Mouse (Mus musculus): ENCODE measurements around the gene Serinc2. TPM values are rescaled to one million over a fixed set of nuclear protein-coding genes. Genes with fewer than 3 reads are reported as not detected.

Gene Serinc2
- polyA plus RNA-seq, 1 experiment, result not detected

GRCm38 (mm10) chr4:130273698-130274345 is 5.2 kb downstream of the Serinc2 start:
- H3K4me1 ChIP-seq (ENCODE audit: control insufficient read depth), result peaks cover 22% of the 10 kb centered on the region
- no peak overlapping the region for H3K4me3 ChIP-seq (replicated peaks)
- TF ChIP-seq TAL1 (IDR thresholded peaks at IDR 0.05; ENCODE audit: low read length) (no peak), GATA1 (IDR thresholded peaks at IDR 0.05; ENCODE audit: low read length) (no peak)

DNA sequence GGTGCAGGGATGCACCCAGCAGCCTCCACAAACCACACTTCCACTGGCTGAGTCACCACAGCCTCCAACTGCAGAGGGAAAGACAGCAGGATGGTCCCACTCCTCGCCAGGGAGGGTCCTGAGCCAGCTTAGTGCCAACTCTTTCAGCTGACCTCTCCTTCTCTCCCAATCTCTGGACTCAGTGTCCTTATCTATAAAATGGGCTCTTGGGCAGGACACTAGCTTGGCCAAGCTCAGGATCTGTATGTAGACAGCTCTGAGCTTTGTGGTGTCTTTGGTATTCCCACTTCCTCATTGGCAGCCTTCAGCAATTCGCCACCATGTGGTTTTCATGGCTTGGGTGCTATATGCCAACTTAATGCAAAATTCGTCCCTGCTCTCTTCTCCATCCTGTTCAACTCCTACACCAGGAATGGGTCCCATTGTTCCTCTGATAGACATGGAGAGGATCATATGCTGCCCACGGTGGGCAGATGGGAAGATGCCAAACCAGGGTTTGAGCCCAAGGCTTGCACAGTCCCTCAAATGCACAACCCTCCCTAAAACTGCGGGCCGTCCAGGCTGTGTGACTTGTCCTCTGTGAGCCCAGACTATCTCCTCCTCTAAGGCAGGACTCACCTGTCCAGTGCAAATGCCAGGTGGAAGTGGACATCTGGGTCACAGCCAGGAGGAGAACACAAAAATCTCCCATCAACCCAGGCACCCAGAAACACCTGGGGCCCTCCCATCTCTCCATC is 8.2 kb downstream of the Serinc2 start:
- H3K27me3 ChIP-seq (ENCODE audit: control insufficient read depth), result peaks cover 72% of the 10 kb centered on the region

More at GRCm38 (mm10) chr4:130273698-130274345, 5.2 kb downstream of the Serinc2 start:
- H3K9me3 ChIP-seq (ENCODE audit: control insufficient read depth, low read length), result peaks cover 2% of the 10 kb centered on the region; the same call in 1 of the 2 replicates
- peaks cover 95% of the 10 kb centered on the region for H3K27me3 ChIP-seq (ENCODE audit: control insufficient read depth)
- H3K36me3 ChIP-seq (ENCODE audit: control insufficient read depth), result no peaks in the 10 kb centered on the region

DNA sequence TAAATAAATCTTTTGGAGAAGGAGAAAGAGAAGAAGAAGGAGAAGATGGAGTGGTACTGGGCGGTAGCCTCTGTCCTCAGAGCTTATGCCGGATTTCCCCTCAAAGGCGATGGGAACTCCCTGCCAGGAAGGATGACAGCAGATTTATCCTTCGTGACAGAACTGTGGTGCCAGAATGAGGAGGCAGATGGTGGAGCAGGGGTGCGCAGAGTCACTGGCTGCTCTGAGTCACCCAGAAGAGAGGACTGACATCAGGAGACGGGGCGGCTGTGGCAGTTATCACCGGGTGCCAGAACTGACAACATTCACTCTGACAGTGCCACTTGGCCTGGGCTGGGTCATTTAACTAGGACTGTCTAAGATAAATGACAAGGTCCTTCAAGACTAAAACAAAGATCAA is 8.9 kb downstream of the Serinc2 start:
- peaks cover 72% of the 10 kb centered on the region for H3K27me3 ChIP-seq (ENCODE audit: control insufficient read depth)

More for the DNA sequence above, 8.2 kb downstream of the Serinc2 start:
- TF ChIP-seq GATA1 (IDR thresholded peaks at IDR 0.05; ENCODE audit: low read length) (no peak), TAL1 (IDR thresholded peaks at IDR 0.05; ENCODE audit: low read length) (no peak)
- Histone ChIP-seq H3K4me3 (replicated peaks) (no peak overlapping the region), H3K9me3 (ENCODE audit: control insufficient read depth, low read length) (peaks cover 2% of the 10 kb centered on the region; the same call in 1 of the 2 replicates), H3K36me3 (ENCODE audit: control insufficient read depth) (no peaks in the 10 kb centered on the region), H3K4me1 (ENCODE audit: control insufficient read depth) (peaks cover 42% of the 10 kb centered on the region)

DNA sequence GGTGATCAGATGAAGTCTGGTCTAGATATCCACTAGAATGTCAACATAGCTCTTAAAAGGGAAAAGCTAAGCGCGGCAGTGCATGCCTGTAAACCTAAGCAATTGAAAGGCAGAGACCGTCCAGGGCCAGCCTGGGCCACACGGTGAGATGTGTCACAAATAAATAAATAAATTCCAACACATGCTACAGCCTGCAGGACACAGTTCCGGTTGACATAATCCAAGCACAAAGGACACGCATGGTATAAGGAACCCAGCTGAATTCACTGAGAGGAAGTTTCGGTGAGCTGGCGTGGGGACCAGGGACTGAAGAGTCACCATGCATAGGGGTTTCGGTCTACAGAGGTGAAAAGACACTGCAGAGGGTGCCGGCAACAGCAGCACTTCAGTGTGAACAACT is 10.3 kb downstream of the Serinc2 start:
- Histone ChIP-seq H3K4me1 (ENCODE audit: control insufficient read depth) (peaks cover 41% of the 10 kb centered on the region), H3K9me3 (ENCODE audit: control insufficient read depth, low read length) (no peaks in the 10 kb centered on the region; the same call in 1 of the 2 replicates), H3K27me3 (ENCODE audit: control insufficient read depth) (peaks cover 71% of the 10 kb centered on the region), H3K36me3 (ENCODE audit: control insufficient read depth) (no peaks in the 10 kb centered on the region), H3K4me3 (replicated peaks) (no peak overlapping the region)
- TF ChIP-seq TAL1 (IDR thresholded peaks at IDR 0.05; ENCODE audit: low read length) (no peak), GATA1 (IDR thresholded peaks at IDR 0.05; ENCODE audit: low read length) (no peak)

More for the DNA sequence above, 8.9 kb downstream of the Serinc2 start:
- H3K4me3 ChIP-seq (replicated peaks), result no peak overlapping the region
- H3K36me3 ChIP-seq (ENCODE audit: control insufficient read depth), result no peaks in the 10 kb centered on the region
- H3K9me3 ChIP-seq (ENCODE audit: control insufficient read depth, low read length), result peaks cover 2% of the 10 kb centered on the region; the same call in 1 of the 2 replicates
- H3K4me1 ChIP-seq (ENCODE audit: control insufficient read depth), result peaks cover 37% of the 10 kb centered on the region
- TF ChIP-seq TAL1 (IDR thresholded peaks at IDR 0.05; ENCODE audit: low read length), result no peak

GRCm38 (mm10) chr4:130267069-130267468 is 11.9 kb downstream of the Serinc2 start:
- no peak for TF ChIP-seq GATA1 (IDR thresholded peaks at IDR 0.05; ENCODE audit: low read length)
- TF ChIP-seq TAL1 (IDR thresholded peaks at IDR 0.05; ENCODE audit: low read length), result no peak
- no peaks in the 10 kb centered on the region for H3K9me3 ChIP-seq (ENCODE audit: control insufficient read depth, low read length)
- peaks cover 68% of the 10 kb centered on the region for H3K27me3 ChIP-seq (ENCODE audit: control insufficient read depth)
- H3K36me3 ChIP-seq (ENCODE audit: control insufficient read depth), result no peaks in the 10 kb centered on the region
- peaks cover 41% of the 10 kb centered on the region for H3K4me1 ChIP-seq (ENCODE audit: control insufficient read depth)
- no peak overlapping the region for H3K4me3 ChIP-seq (replicated peaks)

DNA sequence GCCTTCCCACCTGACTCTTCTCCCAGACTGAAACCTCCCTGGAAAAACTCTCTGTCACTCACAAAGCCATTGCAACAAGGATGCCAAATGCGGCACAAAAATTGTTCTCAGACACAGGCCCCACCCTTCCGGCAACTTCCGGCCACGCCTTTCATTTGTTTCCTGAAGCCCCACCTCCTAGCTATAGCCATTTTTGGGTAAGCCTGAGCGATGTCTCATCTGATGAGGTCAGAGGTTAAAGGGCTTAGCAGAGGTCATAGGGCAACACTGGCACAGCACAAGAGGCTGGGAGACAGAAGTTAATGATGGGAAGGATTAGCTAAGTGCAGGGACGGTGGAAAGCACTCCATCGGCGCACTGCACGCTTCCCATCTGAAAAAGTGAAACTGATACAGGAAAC is 12.4 kb downstream of the Serinc2 start:
- H3K36me3 ChIP-seq (ENCODE audit: control insufficient read depth), result no peaks in the 10 kb centered on the region
- no peak overlapping the region for H3K4me3 ChIP-seq (replicated peaks)
- H3K9me3 ChIP-seq (ENCODE audit: control insufficient read depth, low read length), result no peaks in the 10 kb centered on the region
- TF ChIP-seq GATA1 (IDR thresholded peaks at IDR 0.05; ENCODE audit: low read length), result no peak
- no peak for TF ChIP-seq TAL1 (IDR thresholded peaks at IDR 0.05; ENCODE audit: low read length)
- H3K27me3 ChIP-seq (ENCODE audit: control insufficient read depth), result peaks cover 64% of the 10 kb centered on the region
- peaks cover 41% of the 10 kb centered on the region for H3K4me1 ChIP-seq (ENCODE audit: control insufficient read depth)

- no peaks in the 10 kb centered on the region for H3K36me3 ChIP-seq (ENCODE audit: control insufficient read depth)
- H3K4me1 ChIP-seq (ENCODE audit: control insufficient read depth), result peaks cover 36% of the 10 kb centered on the region
- H3K27me3 ChIP-seq (ENCODE audit: control insufficient read depth), result peaks cover 52% of the 10 kb centered on the region
- no peak overlapping the region for H3K4me3 ChIP-seq (replicated peaks)
- no peaks in the 10 kb centered on the region for H3K9me3 ChIP-seq (ENCODE audit: control insufficient read depth, low read length)
- TF ChIP-seq TAL1 (IDR thresholded peaks at IDR 0.05; ENCODE audit: low read length) (no peak), GATA1 (IDR thresholded peaks at IDR 0.05; ENCODE audit: low read length) (no peak)
These were observed 14.2 kb downstream of the Serinc2 start for GRCm38 (mm10) chr4:130264698-130265349.

GRCm38 (mm10) chr4:130264131-130264530 is 14.9 kb downstream of the Serinc2 start:
- Histone ChIP-seq H3K27me3 (ENCODE audit: control insufficient read depth) (peaks cover 52% of the 10 kb centered on the region), H3K36me3 (ENCODE audit: control insufficient read depth) (no peaks in the 10 kb centered on the region), H3K4me3 (replicated peaks) (no peak overlapping the region), H3K4me1 (ENCODE audit: control insufficient read depth) (peaks cover 34% of the 10 kb centered on the region), H3K9me3 (ENCODE audit: control insufficient read depth, low read length) (no peaks in the 10 kb centered on the region)
- TF ChIP-seq GATA1 (IDR thresholded peaks at IDR 0.05; ENCODE audit: low read length) (no peak), TAL1 (IDR thresholded peaks at IDR 0.05; ENCODE audit: low read length) (no peak)

DNA sequence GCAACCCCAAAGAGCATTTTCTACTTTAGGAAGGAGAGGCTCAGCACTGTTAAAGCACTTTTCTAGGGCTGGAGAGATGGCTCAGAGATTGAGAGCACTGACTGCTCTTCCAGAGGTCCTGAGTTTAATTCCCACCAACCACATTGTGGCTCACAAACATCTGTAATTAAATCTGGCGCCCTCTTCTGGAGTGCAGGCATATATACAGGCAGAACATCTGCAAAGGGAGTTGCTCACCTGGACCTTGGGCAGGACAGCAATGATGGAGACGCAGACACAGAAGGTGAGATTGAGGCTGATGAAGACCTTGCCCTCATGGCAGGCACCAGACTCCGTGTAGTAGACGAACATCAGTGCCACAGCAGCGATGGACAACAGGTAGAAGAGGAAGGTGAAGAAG is 18.6 kb downstream of the Serinc2 start:
- TF ChIP-seq GATA1 (IDR thresholded peaks at IDR 0.05; ENCODE audit: low read length) (no peak), TAL1 (IDR thresholded peaks at IDR 0.05; ENCODE audit: low read length) (no peak)
- H3K4me3 ChIP-seq (replicated peaks), result no peak overlapping the region
- H3K36me3 ChIP-seq (ENCODE audit: control insufficient read depth), result no peaks in the 10 kb centered on the region
- no peaks in the 10 kb centered on the region for H3K9me3 ChIP-seq (ENCODE audit: control insufficient read depth, low read length)
- H3K27me3 ChIP-seq (ENCODE audit: control insufficient read depth), result peaks cover 46% of the 10 kb centered on the region
- peaks cover 21% of the 10 kb centered on the region for H3K4me1 ChIP-seq (ENCODE audit: control insufficient read depth)
